Mouse (Mus musculus) thymus, postnatal 10 days (tissue): ENCODE measurements at regions not wholly inside any gene's neighbourhood (a gene's known extent, or its start where the extent isn't known, plus 50 kb on each side); places are given as distances from the start of the nearest gene placed in this dataset.

ENCODE experiments used
- DNase-seq, 2 experiments: peaks; one replicate each; pipeline ENCODE4 v3.0.0; 2021; ENCODE audit warnings: low spot score in 2 of 2

DNA sequence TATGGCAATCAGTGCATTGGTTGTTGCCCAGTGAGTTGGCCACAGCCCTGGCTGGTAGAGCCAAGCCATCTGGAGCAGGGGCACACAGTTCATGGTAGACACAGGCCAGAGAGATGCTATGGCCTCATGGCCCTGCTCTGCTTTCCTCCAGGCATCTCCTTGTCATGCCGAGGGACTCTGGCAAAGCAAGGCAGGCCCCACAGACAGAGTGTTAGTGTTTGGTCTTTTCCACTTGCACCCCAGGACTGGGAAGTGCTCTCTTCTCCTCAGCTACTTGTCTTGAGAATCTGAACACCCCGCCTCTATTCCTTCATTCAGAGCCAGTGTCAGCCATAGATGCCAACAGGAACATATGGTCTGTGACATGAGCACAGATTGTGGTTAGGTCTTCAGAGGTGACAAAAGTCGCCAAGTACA, 148.1 kb upstream of the Pgrmc2 start:
- DNase-seq: no peak

DNA sequence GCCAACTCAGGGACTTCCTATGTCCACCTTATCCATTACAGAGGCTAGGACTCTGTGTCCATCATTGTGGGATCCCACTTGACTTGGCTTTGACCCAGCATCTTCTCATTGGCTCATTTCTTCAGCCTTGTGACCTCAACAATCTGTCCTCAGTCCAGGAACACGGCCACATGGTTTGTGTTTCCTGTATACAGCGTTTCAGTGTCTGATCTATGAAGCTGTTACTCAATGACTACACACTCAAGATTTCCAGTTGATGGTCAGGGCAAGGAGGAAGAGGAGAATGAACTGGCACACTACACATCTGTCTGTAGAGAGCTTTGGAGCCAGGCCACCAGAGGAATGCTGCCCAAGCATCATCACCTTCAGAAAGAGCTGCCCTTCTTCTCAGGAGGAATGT, 146.6 kb upstream of the Pgrmc2 start:
- DNase-seq: no peak

DNA sequence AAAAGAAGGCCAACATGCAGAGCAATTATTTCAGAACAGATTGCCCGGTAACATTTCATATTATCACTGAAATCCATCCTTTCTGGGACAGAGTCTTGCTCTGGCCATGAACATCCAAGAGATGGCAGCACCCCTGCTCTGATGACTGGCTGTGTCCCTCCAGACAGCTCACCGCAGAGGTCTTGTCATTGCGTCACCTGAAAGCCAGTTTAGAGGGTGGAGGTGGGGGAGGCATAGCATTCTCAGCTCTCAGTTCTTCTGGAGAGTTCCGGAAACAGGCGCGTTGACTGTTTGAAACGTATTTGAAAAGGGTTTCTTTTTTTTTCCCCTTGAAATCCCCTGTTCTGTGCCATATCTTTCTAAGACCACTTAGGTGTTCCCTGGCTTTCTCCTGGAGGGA, 145.7 kb upstream of the Pgrmc2 start:
- DNase-seq: peak; percentile 30 to 36

DNA sequence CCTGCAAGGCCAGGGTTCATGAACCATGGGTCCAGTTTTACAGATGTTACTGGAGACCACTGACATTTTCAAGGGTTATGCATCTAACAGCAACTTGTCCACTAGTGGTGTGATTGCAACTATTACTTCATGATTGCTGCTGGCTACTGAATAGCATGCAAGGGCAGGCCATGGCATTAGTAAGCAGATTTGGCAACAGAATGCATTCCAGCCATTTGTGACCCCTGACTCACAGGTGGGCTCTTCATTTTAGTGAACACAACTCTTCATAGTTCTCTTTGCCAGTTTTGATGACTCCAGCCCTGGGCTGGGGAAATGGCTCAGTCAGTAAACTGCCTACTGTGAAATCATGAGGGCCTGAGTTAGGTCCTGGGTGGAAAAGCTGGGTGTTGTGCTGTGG, 137.9 kb upstream of the Pgrmc2 start:
- no peak for DNase-seq

DNA sequence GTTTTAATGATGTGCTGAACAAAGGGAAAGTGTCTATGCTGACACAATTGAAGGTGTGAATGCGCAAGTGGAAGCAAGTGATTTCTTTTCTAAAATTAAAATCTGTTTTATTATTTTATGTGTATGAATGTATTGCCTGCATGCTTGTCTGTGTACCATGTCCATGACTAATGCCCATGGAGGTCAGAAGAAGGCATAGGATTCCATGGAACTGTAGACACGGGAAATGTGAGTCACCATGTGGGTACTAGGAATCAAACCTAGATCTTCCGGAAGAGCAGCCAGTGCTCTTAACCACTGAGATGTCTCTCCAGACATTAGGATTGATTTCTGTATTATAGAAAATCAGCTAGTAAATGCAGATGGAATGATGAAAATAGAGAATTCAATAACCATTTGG, 134.9 kb upstream of the Pgrmc2 start:
- no peak for DNase-seq

DNA sequence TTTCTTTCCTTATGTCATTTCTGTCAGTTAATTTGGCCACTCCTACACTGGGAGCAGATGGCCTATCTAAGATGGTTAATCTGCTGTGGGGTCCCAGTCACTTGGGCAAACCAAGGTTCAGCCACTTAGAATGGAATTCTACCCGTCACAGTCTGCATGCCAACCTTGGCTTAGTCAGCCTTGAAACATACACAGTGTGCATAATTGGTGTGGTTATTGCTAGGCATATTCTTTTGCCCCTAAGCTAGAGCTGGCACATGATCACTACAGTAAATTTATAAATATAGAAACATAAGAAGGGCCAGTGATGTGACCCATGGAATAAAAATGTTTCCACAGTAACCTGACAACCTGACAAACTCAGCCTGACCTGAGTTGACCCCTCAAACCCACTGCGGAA, 130.7 kb upstream of the Pgrmc2 start:
- no peak for DNase-seq

DNA sequence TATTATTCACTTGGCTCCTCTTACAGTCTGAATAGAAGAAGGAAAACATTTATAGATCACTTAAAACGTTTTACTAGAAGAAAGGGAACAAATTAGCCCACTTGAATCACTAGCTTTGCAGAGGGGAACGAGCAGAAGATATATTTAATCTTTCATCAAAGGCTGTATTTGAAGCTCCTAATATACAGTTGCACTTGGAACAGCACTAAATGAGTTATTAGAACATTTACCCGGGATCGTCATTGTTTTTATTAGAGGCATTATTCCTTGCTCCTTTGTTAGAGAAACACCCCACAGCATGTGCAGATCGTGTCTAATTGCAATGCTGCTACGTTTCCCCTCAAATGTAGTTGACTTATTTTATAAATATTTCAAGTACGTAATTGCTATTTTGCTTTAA, 127.5 kb upstream of the Pgrmc2 start:
- DNase-seq: no peak

DNA sequence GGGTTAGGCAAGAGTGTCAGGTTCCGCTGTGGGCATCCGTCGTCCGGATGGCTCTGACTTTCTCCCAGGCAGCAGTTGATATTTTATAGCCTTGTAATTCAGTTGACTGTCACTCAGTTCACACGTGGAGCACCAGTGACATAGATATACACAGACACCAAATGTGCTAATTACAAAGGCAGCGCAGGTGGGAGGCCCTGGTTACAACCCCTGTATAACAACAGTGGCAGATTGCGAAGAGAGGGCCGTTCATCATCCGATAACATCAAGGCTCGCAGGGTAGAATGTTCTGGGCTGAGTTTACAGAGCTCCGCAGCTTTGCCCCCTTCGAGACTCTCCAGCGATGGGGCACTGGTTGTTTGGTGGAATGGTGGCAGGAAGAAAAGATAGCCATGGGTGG, 120.0 kb upstream of the Pgrmc2 start:
- no peak for DNase-seq

DNA sequence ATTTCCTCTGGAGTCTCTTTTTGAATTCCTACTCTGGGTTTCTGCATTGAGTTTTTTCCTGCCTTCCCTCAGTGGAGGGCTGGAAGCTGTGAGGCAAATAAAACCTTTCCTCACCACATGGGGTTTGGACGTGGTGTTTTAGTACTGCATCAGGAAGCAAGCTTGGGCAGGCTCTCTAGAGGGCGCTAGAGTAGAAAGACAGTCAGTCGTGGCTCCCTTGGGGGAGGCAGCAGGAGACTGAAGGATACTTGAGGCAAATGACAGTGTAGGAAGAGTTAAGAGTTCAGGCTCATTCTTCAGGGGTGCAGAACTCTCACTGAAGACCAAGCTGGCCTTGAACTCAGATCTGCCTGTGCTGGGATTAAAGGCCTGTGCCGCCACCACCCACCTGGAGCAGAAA, 118.9 kb upstream of the Pgrmc2 start:
- DNase-seq: peak in 1 of 2 experiments; percentile 33

DNA sequence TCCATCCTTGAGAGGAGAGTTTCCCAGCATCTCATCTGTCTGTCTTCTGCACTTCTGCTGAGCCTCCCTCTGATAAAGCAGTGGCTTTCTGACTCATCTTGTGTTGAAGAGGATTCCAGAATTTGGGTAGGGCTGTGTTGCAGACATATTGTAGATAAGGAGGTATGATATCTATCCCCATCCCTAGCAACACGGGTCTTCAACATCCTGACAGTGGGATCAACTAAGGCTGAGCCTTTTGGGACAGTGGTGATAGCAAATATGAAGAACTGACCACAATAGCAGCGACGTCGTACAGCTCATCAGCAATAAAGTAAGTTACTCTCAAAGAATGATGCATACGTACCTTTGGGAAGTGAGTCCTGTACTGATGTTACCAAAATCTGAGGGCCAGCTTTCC, 117.2 kb upstream of the Pgrmc2 start:
- no peak for DNase-seq

DNA sequence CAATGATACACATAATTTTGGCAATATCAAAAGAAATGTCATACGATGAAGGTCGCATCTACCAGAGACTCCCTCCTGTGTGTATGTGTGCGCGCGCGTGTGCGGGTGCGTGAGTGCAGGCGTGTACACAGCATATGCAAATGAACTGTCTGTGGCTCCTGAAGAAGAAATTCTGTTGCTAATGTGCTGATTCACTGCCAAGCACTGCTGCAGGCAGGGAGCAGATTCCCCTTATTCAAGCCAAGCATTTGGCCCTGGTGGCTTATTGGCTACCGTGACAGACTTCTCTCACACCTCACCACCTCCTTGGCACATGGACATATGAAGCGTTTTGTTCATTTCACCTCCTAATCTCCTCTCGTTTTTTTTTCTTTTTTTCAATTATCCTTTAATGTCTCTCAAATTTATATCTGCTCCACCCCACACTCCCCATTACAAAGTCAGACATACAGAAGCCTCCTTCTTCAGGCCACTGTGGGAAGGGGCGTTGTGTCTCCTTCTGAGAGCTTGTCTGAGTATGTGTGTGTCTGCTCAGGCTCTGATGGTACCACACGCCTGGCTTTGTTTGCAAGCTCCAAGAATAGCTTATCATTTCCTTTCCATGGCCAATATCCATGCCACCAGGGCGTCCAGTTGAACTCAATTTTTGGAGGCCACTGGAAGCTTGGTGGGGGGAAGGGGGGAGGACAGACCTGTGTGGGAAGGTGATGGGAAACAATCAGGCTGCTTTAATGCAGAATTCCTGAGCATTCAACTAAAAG, 115.5 kb upstream of the Pgrmc2 start:
- no peak for DNase-seq

DNA sequence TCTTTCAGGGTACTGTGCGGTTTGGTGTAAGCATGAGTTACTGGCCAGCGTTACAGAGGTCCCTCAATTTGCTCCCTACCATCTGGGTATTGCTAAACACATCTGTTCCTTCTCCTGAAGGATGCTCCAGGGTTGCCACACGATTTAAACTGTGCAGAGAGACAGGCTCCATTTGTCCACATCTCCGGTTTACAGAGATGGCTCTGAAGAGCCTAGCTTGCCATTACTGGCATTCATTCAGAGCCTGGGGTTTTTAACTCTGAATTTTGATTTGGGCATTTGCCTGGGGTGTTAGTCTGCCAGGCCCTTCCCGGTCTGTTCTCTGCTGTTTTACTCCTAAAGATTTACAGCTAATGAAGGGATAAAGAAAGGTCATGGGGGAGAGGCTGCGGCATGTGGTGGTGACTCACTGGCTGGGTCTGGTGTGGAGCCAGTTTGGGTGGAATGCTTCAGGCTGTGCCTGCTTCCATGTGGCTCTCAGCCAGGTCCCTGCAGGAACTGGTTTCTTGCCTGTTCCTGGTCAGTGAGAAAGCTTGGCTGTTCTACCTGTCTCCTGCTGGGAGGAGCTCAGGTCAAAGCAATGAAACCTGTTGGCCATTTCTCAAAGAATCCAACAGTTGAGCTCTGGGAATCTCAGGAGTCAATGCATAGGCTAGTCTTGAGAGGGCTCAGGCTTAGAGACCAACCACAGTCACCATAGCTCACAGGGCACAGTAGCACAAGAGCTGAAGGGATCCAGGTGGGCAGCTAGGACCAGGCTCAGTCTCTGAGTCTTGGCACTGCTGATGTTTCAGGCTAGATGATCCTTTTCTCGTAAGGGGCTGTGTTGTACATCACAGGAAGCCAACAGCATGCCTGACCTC, 112.5 kb upstream of the Pgrmc2 start:
- no peak for DNase-seq

DNA sequence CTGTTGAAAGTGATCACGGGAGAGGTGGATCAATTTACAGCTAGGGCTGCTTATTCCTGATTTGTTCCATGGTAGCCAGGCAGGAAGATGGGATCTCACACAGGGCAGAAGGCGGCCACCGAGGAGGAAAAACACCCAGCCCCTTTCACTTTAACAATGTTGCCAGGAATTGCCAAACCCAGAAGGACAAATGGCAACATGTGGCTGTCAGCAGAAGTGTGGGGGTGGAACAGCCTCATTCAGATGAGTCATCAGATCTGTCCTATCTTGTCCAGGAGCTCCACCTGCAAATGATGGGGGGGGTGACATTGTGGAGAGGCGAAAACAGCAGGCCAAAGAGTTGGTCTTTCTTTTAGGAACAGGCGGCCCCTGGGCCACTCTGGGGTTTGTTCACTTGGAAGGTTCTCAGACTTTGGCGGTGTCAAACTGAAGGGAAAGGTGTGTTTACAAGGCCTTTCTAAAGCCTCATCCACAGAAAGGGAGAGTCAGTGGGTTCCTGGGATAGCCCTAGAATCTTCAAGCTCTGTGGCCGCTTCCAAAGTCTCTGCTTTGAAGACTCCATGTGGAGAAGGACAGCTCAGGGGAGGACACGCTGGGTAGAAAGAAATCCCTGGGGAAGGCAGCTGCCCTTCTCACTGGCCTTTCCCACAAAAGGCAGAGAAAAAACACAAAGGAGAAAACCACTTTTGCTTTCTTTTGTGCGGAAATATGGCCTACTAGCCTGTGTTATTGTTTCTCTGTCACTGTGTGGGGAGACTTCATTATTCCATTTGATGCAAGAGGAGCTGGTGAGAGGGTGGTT, 111.7 kb upstream of the Pgrmc2 start:
- DNase-seq: no peak

DNA sequence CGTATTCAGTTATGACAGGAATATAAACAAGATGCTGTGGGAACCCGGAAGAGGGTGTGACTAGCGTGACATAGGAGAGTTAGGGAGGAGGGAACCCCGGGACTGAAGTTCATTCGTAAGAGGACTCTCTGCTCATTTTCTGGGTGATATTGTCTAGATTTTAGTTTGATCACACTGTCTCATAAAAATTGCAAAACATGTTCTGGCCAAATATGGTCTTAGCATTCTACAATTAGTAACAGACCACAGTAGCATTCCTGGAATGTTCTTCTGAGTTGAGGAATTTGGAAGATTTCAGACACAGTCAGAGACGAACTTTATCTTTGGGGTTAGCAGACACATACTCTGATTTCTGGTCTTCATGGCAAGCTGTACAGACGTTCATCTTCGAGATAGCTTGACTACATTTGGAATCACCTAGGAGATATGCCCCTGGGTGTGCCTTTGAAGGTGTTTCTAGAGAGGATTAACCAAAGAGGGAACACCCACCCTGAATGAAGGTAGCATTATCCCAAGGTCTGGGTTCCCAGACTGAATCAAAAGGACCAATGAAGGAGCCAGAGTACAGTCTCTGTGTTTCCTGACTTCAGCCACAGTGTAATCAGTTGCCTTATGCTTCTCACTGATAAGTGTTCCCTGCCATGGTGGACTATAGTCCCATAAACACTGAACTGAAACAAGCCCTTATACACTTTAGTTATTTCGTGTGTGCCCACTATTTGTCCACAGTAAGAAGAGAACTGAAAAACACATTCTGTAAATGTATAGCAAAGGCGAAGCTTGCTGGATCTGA, 102.7 kb upstream of the Pgrmc2 start:
- no peak for DNase-seq

DNA sequence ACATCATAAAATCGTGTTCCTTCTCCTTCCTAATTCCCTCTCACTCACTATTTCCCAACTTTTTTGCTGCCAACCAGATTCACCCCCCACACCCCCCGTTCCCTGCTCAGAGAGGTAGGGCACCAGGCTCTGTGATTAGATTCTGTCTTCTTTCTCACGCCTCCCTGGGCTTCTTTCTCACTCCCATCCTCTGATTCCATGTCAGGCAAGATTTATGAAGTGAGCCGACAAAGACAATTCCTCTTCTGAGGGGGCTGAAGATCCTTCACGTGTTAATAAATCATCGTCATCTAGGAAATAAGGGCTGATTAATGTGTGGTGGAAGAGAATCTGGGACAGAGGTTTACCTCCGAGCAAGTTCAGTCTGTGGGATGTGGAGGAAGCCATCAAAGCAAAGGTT, 101.5 kb upstream of the Pgrmc2 start:
- no peak for DNase-seq

DNA sequence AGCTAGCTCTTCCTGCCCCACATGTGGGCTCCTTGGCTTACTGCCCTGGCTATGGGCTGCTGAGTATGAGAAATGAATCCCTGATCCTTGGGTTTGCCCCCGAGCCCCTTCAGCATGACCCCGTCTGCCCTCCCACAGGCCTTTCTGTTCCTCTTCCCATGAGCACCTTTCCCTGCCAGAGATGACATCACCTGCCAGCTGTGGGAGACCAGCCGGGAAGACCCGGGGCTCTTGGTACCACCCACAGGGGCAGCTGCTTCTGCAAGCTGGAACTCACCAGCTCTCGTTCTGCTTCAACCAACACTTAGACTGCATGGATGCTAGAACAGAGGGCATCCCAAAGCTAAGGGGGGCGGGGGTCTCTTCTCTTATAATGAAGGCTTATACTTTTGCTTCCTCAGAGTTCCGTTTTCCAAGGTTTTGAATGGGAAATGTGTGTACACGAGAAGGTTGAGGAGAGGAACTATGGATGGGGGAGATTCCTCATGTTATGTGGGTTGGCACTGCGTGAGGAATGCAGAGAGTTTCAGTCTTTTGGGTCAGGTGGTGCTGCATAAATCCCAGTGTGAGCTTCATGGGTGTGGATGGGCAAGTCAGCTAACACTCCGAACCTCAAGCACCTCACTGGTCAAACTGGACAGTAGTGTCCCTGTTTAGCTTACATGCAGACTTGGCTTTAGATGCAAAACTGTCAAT, 100.2 kb upstream of the Pgrmc2 start:
- no peak for DNase-seq

DNA sequence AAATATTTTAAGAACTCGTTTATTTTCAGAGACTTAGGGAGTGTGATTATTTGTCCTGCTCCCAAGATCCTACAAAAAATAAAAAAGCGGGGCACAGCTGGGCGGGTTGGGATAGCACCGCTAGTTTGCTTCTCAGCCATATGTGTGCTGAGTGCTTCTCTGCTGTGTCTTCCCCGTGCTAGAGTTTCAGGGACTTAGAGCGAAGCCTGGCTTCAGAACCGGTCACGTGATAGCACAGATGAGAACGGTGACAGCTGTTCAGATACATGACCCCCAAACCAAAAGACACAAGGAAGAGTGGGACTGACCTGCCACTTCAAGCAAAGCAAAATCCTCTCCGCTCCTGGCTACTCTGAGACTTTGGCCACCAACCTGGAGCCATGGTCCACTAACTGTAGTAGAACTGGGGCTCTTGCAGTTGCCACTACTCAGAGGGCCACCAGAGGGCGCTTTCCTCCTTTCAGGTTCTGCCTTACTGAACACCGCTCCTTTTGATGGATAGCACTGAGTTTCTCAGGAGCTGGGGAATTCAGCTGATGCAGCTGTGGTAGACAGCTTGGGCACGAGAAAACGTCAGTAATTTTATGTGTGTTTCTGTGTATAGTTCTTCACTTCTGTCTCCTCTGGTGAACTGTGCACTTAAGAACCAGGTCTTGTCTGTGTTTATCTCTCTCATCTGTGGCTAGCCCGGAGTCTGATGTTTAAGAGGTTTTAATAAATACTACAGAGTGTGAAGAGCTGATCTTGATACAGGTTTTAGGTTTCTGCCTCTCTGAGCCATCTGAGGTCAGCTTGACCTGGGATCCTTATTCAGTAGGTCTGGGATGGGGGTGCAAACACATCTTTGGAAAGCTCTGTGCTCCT, 99.4 kb upstream of the Pgrmc2 start:
- DNase-seq: peak; percentile 36 to 66

DNA sequence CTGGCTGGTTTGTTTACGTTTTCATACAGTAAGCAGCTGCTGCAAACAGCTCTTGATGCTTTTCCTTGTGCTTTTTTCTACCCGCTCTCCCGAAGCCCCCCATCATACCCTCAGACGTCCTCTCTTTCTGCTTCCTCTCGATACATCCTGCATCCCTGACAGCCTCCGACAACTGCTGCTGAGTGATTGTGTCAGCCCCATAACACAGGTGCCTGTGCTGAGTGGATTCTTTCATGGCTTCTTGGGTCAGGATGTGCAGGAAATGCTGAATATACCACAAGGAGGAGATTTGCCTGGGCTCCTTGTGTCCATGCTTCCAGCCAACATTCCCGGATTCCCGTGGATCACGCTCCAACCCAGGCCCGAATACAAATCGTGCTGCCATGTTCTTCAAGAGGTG, 98.6 kb upstream of the Pgrmc2 start:
- no peak for DNase-seq

DNA sequence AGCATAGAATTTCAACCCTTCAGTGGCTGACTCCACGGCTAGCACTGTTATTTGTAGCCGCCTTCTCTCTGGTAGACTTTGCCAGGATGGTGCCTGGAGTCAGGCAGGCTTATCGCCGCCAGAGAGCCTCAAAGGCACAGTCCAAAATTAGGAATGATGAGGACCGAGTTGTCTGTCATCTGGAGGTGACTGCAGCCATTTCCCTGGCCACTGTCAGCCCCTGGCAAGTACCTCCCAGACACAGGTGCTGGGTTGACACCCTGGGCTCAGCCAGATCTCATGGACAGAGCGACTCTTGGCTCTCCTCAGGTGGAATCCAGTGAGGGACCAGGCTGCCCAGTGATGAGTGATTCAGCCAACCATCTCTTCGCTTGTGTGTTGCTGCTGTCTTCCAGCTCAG, 98.1 kb upstream of the Pgrmc2 start:
- DNase-seq: no peak
